Mouse (Mus musculus): Measurements from ENCODE around the gene Smarce1. TPM values are rescaled to one million over a fixed set of nuclear protein-coding genes. Genes with fewer than 3 reads are reported as not detected.

The Smarce1 gene
- total and polyA plus RNA-seq, 3 experiments: 243 to 277 TPM; not detected in 1

- TF ChIP-seq MAX (IDR thresholded peaks at IDR 0.05; ENCODE audit: low read length) (no peak), JUND (IDR thresholded peaks at IDR 0.05; ENCODE audit: low read depth, low read length) (no peak), POLR2AphosphoS5 (IDR thresholded peaks at IDR 0.05; ENCODE audit: borderline replicate concordance, low read depth, low read length) (no peak), ETS1 (IDR thresholded peaks at IDR 0.05; ENCODE audit: low read depth, low read length) (no peak), TCF12 (IDR thresholded peaks at IDR 0.05; ENCODE audit: low read depth, low read length) (no peak), MYC (IDR thresholded peaks at IDR 0.05; ENCODE audit: low read depth, low read length) (no peak), CTCF (IDR thresholded peaks at IDR 0.05 in 2 of 3, conservative IDR thresholded peaks at IDR 0.05 in 1 of 3; ENCODE audit: control insufficient read depth in 1 of 3, insufficient read depth in 1 of 3, low read depth in 2 of 3, low read length in 3 of 3, poor library complexity in 1 of 3, severe bottlenecking in 1 of 3) (0 out of 6 replicates have a peak, but pooled peaks of 1 of the 3 experiments have one; percentile 6)
- peaks cover 3 to 4% of the 10 kb centered on the region in 2 experiments; a peak in 2 of 4 replicates for H3K27me3 ChIP-seq (ENCODE audit: control insufficient read depth in 1 of 2, insufficient read depth in 2 of 2, low read length in 2 of 2)
- no peaks in the 10 kb centered on the region for H3K4me1 ChIP-seq (ENCODE audit: control insufficient read depth in 1 of 2, insufficient read depth in 2 of 2, low read length in 2 of 2)
- H3K9ac ChIP-seq (ENCODE audit: control insufficient read depth, low read depth, low read length, poor library complexity, severe bottlenecking): no peak overlapping the region
- H3K4me3 ChIP-seq (ENCODE audit: control insufficient read depth in 1 of 2, insufficient read depth in 1 of 2, low read depth in 2 of 2, low read length in 2 of 2): no peak overlapping the region
- H3K9me3 ChIP-seq (replicated peaks; ENCODE audit: insufficient read depth, low read length): no peaks in the 10 kb centered on the region
- H3K36me3 ChIP-seq (ENCODE audit: control insufficient read depth in 1 of 2, insufficient read depth in 2 of 2, low read length in 2 of 2): no peaks in the 10 kb centered on the region
- no peak for DNase-seq (ENCODE audit: low read depth, low spot score)
- H3K27ac ChIP-seq (ENCODE audit: control insufficient read depth, low read depth, low read length): no peak overlapping the region
- no peaks in the 10 kb centered on the region for H3K79me2 ChIP-seq (ENCODE audit: control insufficient read depth, insufficient read depth, low read length, poor library complexity)
These were observed 44.0 kb downstream of the Smarce1 start for GRCm38 (mm10) chr11:99186836-99187235.

GRCm38 (mm10) chr11:99182575-99182974 lies 48.2 kb downstream of the Smarce1 start:
- Histone ChIP-seq H3K36me3 (ENCODE audit: control insufficient read depth in 1 of 2, insufficient read depth in 2 of 2, low read length in 2 of 2) (no peaks in the 10 kb centered on the region), H3K27ac (ENCODE audit: control insufficient read depth, low read depth, low read length) (no peak overlapping the region), H3K9me3 (replicated peaks; ENCODE audit: insufficient read depth, low read length) (no peaks in the 10 kb centered on the region), H3K27me3 (ENCODE audit: control insufficient read depth in 1 of 2, insufficient read depth in 2 of 2, low read length in 2 of 2) (peaks cover 5 to 12% of the 10 kb centered on the region in 2 experiments), H3K4me1 (ENCODE audit: control insufficient read depth in 1 of 2, insufficient read depth in 2 of 2, low read length in 2 of 2) (no peaks in the 10 kb centered on the region), H3K79me2 (ENCODE audit: control insufficient read depth, insufficient read depth, low read length, poor library complexity) (no peaks in the 10 kb centered on the region), H3K9ac (ENCODE audit: control insufficient read depth, low read depth, low read length, poor library complexity, severe bottlenecking) (no peak overlapping the region), H3K4me3 (ENCODE audit: control insufficient read depth in 1 of 2, insufficient read depth in 1 of 2, low read depth in 2 of 2, low read length in 2 of 2) (no peak overlapping the region)
- no peak for DNase-seq (ENCODE audit: low read depth, low spot score)
- TF ChIP-seq TCF12 (IDR thresholded peaks at IDR 0.05; ENCODE audit: low read depth, low read length) (no peak), MXI1 (IDR thresholded peaks at IDR 0.05; ENCODE audit: low read depth, low read length) (no peak), TBP (IDR thresholded peaks at IDR 0.05; ENCODE audit: low read depth, low read length) (no peak), POLR2AphosphoS2 (IDR thresholded peaks at IDR 0.05; ENCODE audit: low read length) (no peak), ELF1 (IDR thresholded peaks at IDR 0.05; ENCODE audit: low read depth, low read length) (no peak), UBTF (IDR thresholded peaks at IDR 0.05; ENCODE audit: borderline replicate concordance, insufficient read depth, low read depth, low read length) (no peak), BHLHE40 (IDR thresholded peaks at IDR 0.05; ENCODE audit: borderline replicate concordance, low read depth, low read length) (no peak), TAL1 (IDR thresholded peaks at IDR 0.05; ENCODE audit: low read length) (no peak), ZC3H11A (IDR thresholded peaks at IDR 0.05; ENCODE audit: low read depth, low read length) (no peak), JUND (IDR thresholded peaks at IDR 0.05; ENCODE audit: low read depth, low read length) (no peak), SIN3A (IDR thresholded peaks at IDR 0.05; ENCODE audit: low read length) (no peak), MAZ (IDR thresholded peaks at IDR 0.05; ENCODE audit: low read depth, low read length) (no peak), EP300 (IDR thresholded peaks at IDR 0.05; ENCODE audit: low read depth in 1 of 2, low read length in 2 of 2) (no peak), CHD1 (IDR thresholded peaks at IDR 0.05; ENCODE audit: low read depth, low read length) (no peak), CTCF (IDR thresholded peaks at IDR 0.05 in 2 of 3, conservative IDR thresholded peaks at IDR 0.05 in 1 of 3; ENCODE audit: control insufficient read depth in 1 of 3, insufficient read depth in 1 of 3, low read depth in 2 of 3, low read length in 3 of 3, poor library complexity in 1 of 3, severe bottlenecking in 1 of 3) (no peak), MYC (IDR thresholded peaks at IDR 0.05; ENCODE audit: low read depth, low read length) (no peak), GABPA (IDR thresholded peaks at IDR 0.05; ENCODE audit: low read depth, low read length) (no peak), NELFE (IDR thresholded peaks at IDR 0.05; ENCODE audit: low read depth, low read length) (no peak)

Data from MEL (cell line).